Mouse (Mus musculus) spleen, adult 2 months (tissue): ENCODE results near the gene Sh3bp2. TPM values are rescaled to one million over a fixed set of nuclear protein-coding genes. Genes with fewer than 3 reads are reported as not detected.
"Not testable (repeated sequence)": the region's sequence is repeated elsewhere in the genome, so short reads cannot be mapped to it uniquely, and the experiment has no call there.

ENCODE experiments used
- DNase-seq, 2 experiments: peaks; one replicate each; pipeline versions ENCODE4 v3.0.0 to v3.0.0-alpha.2; 2012 to 2021; ENCODE audit warnings: low spot score in 2 of 2, low read depth in 1 of 2
- H3K27ac ChIP-seq: fragments of 200-500 bp; 2 replicates; pipeline ENCODE4 v1.5.1; 2012; ENCODE audit warnings: low read length, inconsistent platforms; ENCODE audit not compliant: insufficient read depth
- H3K27me3 ChIP-seq: fragments of 200-500 bp; 2 replicates; pipeline ENCODE4 v1.6.1; 2012; ENCODE audit warnings: mild to moderate bottlenecking, moderate library complexity, low read length, inconsistent platforms; ENCODE audit not compliant: control insufficient read depth, insufficient read depth
- H3K36me3 ChIP-seq: fragments of 200-500 bp; 2 replicates; pipeline ENCODE4 v1.6.1; 2012; ENCODE audit warnings: mild to moderate bottlenecking, low read length, inconsistent platforms; ENCODE audit not compliant: control insufficient read depth, insufficient read depth
- H3K4me1 ChIP-seq: fragments of 200-500 bp; 2 replicates; pipeline ENCODE4 v1.6.1; 2011; ENCODE audit warnings: inconsistent platforms; ENCODE audit not compliant: control insufficient read depth, insufficient read depth, insufficient read length
- H3K4me3 ChIP-seq: fragments of 200-500 bp; 2 replicates; pipeline ENCODE4 v1.5.1; 2011; ENCODE audit warnings: mild to moderate bottlenecking, inconsistent platforms; ENCODE audit not compliant: insufficient read depth, insufficient read length; ENCODE audit errors: extremely low read depth
- CTCF ChIP-seq: fragments of 200-500 bp; IDR thresholded peaks from 2 replicates; pipeline ENCODE4 v1.5.1; 2011; ENCODE audit warnings: mild to moderate bottlenecking, inconsistent platforms; ENCODE audit not compliant: insufficient read depth, insufficient read length, insufficient replicate concordance; ENCODE audit errors: extremely low read depth
- POLR2A ChIP-seq: fragments of 200-500 bp; IDR thresholded peaks from 2 replicates; pipeline ENCODE4 v1.6.1; 2011; ENCODE audit warnings: low read depth, low read length, inconsistent platforms
- WGBS: fragments of 180-500 bp; shearing (Covaris S2); methylation state at CpG from one replicate; pipeline ENCODE4 v1.1.7; 2018; 5-methylcytosine and 5-hydroxymethylcytosine counted together
- polyA plus RNA-seq: library from polyadenylated mRNA; depleted of rRNA; stranded (reverse); fragments of >200 nt; gene quantifications from 2 replicates; pipeline ENCODE4 v1.2.3, GENCODE M21; 2012

Gene Sh3bp2
- polyA plus RNA-seq, 1 experiment, result 51.3 TPM

- Histone ChIP-seq H3K36me3 (no peaks in the 10 kb centered on the region), H3K4me3 (no peak overlapping the region), H3K27ac (no peak overlapping the region), H3K27me3 (no peaks in the 10 kb centered on the region), H3K4me1 (no peaks in the 10 kb centered on the region; the same call in 1 of the 2 replicates)
- DNase-seq, result no peak
- no peak for TF ChIP-seq POLR2A
- TF ChIP-seq CTCF, result no peak
- WGBS, result 87% methylated on average over 5 of the region's 5 CpGs
Measured at GRCm38 (mm10) chr5:34590059-34590458, 64.4 kb downstream of the Sh3bp2 start.

- TF ChIP-seq CTCF, result no peak
- no peak for TF ChIP-seq POLR2A
Measured at GRCm38 (mm10) chr5:34590702-34591101, 65.1 kb downstream of the Sh3bp2 start.

GRCm38 (mm10) chr5:34591388-34592004 lies 65.9 kb downstream of the Sh3bp2 start:
- Histone ChIP-seq H3K27ac (no peak overlapping the region), H3K4me1 (no peaks in the 10 kb centered on the region; the same call in 1 of the 2 replicates), H3K36me3 (no peaks in the 10 kb centered on the region), H3K4me3 (no peak overlapping the region), H3K27me3 (no peaks in the 10 kb centered on the region)
- DNase-seq, result no peak
- TF ChIP-seq POLR2A (no peak), CTCF (no peak)
- WGBS, result 81% methylated on average over 5 of the region's 5 CpGs

More at GRCm38 (mm10) chr5:34590702-34591101, 65.1 kb downstream of the Sh3bp2 start:
- Histone ChIP-seq H3K36me3 (no peaks in the 10 kb centered on the region), H3K27me3 (no peaks in the 10 kb centered on the region), H3K4me3 (no peak overlapping the region), H3K4me1 (no peaks in the 10 kb centered on the region; the same call in 1 of the 2 replicates), H3K27ac (no peak overlapping the region)
- 95% methylated on average over 4 of the region's 4 CpGs for WGBS
- DNase-seq, result no peak

- H3K27me3 ChIP-seq, H3K27ac ChIP-seq, H3K4me3 ChIP-seq, H3K36me3 ChIP-seq, H3K4me1 ChIP-seq, DNase-seq: not testable (repeated sequence)
- WGBS, result 94% methylated on average over 5 of the region's 5 CpGs
Measured at GRCm38 (mm10) chr5:34592224-34592623, 66.6 kb downstream of the Sh3bp2 start.

- Histone ChIP-seq H3K4me3 (no peak overlapping the region), H3K27me3 (no peaks in the 10 kb centered on the region), H3K27ac (no peak overlapping the region), H3K4me1 (no peaks in the 10 kb centered on the region; the same call in 1 of the 2 replicates), H3K36me3 (peaks cover under 1% of the 10 kb centered on the region; the same call in 1 of the 2 replicates)
- TF ChIP-seq CTCF (no peak), POLR2A (no peak)
- WGBS, result 93% methylated on average over 6 of the region's 6 CpGs
- DNase-seq, result no peak
Measured at GRCm38 (mm10) chr5:34592666-34593065, 67.0 kb downstream of the Sh3bp2 start.

GRCm38 (mm10) chr5:34593202-34593727 lies 67.6 kb downstream of the Sh3bp2 start:
- no peak for DNase-seq
- WGBS, result 98% methylated on average over 9 of the region's 9 CpGs
- Histone ChIP-seq H3K4me1 (no peaks in the 10 kb centered on the region; the same call in 1 of the 2 replicates), H3K27me3 (no peaks in the 10 kb centered on the region), H3K27ac (no peak overlapping the region), H3K4me3 (no peak overlapping the region), H3K36me3 (peaks cover 5% of the 10 kb centered on the region)
- TF ChIP-seq POLR2A (no peak), CTCF (no peak)

- no peak overlapping the region for H3K27ac ChIP-seq
- no peak for DNase-seq
- H3K4me3 ChIP-seq, result no peak overlapping the region
- no peaks in the 10 kb centered on the region for H3K4me1 ChIP-seq
- WGBS, result 89% methylated on average over 5 of the region's 5 CpGs
- H3K36me3 ChIP-seq, result peaks cover 31% of the 10 kb centered on the region
- no peak for TF ChIP-seq CTCF
- TF ChIP-seq POLR2A, result no peak
- no peaks in the 10 kb centered on the region for H3K27me3 ChIP-seq
Measured at GRCm38 (mm10) chr5:34604576-34604975, 78.9 kb downstream of the Sh3bp2 start.
